Mouse (Mus musculus) thymus, adult 2 months (tissue): Measurements from ENCODE around the gene Isg20l2.

Experiments used
- CTCF ChIP-seq: fragments of 200-500 bp; IDR thresholded peaks from 2 replicates; pipeline ENCODE4 v1.5.1; 2012; ENCODE audit warnings: mild to moderate bottlenecking, control low read depth, low read length, moderate library complexity, borderline replicate concordance; ENCODE audit not compliant: control insufficient read depth, poor library complexity, insufficient read depth; ENCODE audit errors: extremely low read depth
- POLR2A ChIP-seq: fragments of 200-500 bp; IDR thresholded peaks from 2 replicates; pipeline ENCODE4 v1.6.1; 2012; ENCODE audit warnings: mild to moderate bottlenecking, low read length, control low read depth, moderate library complexity; ENCODE audit not compliant: control insufficient read depth, poor library complexity, insufficient read depth; ENCODE audit errors: extremely low read depth

DNA sequence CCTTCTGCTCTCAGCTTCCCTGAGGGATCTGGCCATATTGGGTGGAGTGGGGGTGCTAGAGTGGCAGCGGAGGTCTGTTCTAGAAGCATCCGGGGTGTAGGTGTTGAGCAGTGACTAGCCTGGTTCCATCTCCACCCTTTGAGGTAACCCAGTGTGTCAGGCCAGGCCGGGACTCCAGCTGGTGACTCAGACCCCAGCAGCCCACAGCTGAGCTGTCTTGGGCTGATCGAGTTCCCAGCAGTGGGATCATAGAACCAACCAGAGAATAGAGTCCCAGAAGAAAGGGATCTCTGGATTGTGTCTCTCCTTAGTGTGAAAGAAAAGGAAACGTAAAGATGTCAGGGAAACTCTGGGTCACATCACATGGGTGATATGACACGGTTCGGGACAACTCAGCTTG, 29.3 kb downstream of the Isg20l2 start:
- TF ChIP-seq POLR2A (no peak), CTCF (no peak)
